Mouse (Mus musculus) limb, embryonic 12.5 days (tissue): ENCODE measurements around the gene Zfp791. TPM values are rescaled to one million over a fixed set of nuclear protein-coding genes. Genes with fewer than 3 reads are reported as not detected.
"Not testable (repeated sequence)": the region's sequence is repeated elsewhere in the genome, so short reads cannot be mapped to it uniquely, and the experiment has no call there.

Experiments
- ATAC-seq: fragments of 200-750 bp; cut with Nextera tagmentation; 2 replicates; pipeline ENCODE4 v1.8.0; 2017; ENCODE audit warnings: low read depth, moderate TSS enrichment; ENCODE audit not compliant: insufficient number of reproducible peaks, insufficient read depth, low FRiP score, low TSS enrichment
- H3K27ac ChIP-seq: fragments of 300-500 bp; sonication (generic); 2 replicates; pipeline ENCODE4 v1.5.1; 2016; ENCODE audit warnings: mild to moderate bottlenecking, moderate library complexity
- H3K27me3 ChIP-seq: fragments of 300-500 bp; sonication (generic); 2 replicates; pipeline ENCODE4 v1.6.1; 2016; ENCODE audit warnings: mild to moderate bottlenecking, moderate library complexity
- H3K36me3 ChIP-seq: fragments of 300-500 bp; sonication (generic); 2 replicates; pipeline ENCODE4 v1.6.1; 2016; ENCODE audit warnings: mild to moderate bottlenecking, moderate library complexity
- H3K4me1 ChIP-seq: fragments of 300-500 bp; sonication (generic); replicated peaks from 2 replicates; pipeline ENCODE4 v1.6.1; 2016
- H3K4me2 ChIP-seq: fragments of 300-500 bp; sonication (generic); 2 replicates; pipeline ENCODE4 v1.6.1; 2016; ENCODE audit warnings: mild to moderate bottlenecking, moderate library complexity
- H3K4me3 ChIP-seq: fragments of 300-500 bp; sonication (generic); replicated peaks from 2 replicates; pipeline ENCODE4 v1.5.1; 2016; ENCODE audit warnings: mild to moderate bottlenecking
- H3K9ac ChIP-seq: fragments of 300-500 bp; sonication (generic); replicated peaks from 2 replicates; pipeline ENCODE4 v1.6.1; 2016; ENCODE audit warnings: mild to moderate bottlenecking, moderate library complexity
- H3K9me3 ChIP-seq: fragments of 300-500 bp; sonication (generic); 2 replicates; pipeline ENCODE4 v1.6.1; 2016; ENCODE audit warnings: mild to moderate bottlenecking, moderate library complexity
- WGBS: fragments of 180-500 bp; shearing (Covaris S2); methylation state at CpG from one replicate; pipeline ENCODE4 v1.1.7; 2016; 5-methylcytosine and 5-hydroxymethylcytosine counted together
- polyA plus RNA-seq: library from polyadenylated mRNA; unstranded; fragments of >200 nt; fragmentation: Nextera tagmentation; extraction: Ambion mirVana; gene quantifications from 2 replicates; pipeline ENCODE4 v1.2.1, GENCODE M21; 2016

Gene Zfp791
- polyA plus RNA-seq, 1 experiment from 2014 or later = 3.0 TPM

- H3K27ac ChIP-seq = 0 out of 2 replicates have a peak within 1 kb of the TSS, but pooled peaks have one; percentile 35
- H3K4me1 ChIP-seq = peaks cover 28% of the 10 kb centered on the region
- peak within 1 kb of the TSS; percentile 66 for H3K4me3 ChIP-seq
- peak; percentile 57; the same call in 1 of the 2 replicates for ATAC-seq
- WGBS = 2% methylated on average over 30 of the region's 30 CpGs
- no peaks in the 10 kb centered on the region for H3K27me3 ChIP-seq
- peak within 1 kb of the TSS; percentile 85 for H3K4me2 ChIP-seq
- H3K36me3 ChIP-seq = peaks cover 37% of the 10 kb centered on the region
- H3K9me3 ChIP-seq = no peaks in the 10 kb centered on the region
- peak within 1 kb of the TSS; percentile 70 for H3K9ac ChIP-seq
Observed at GRCm38 (mm10) chr8:85083108-85083813, 39.6 kb downstream of the Zfp791 start, which contains the start of gene Man2b1. Man2b1 (plus strand) TSS chr8:85083270.

GRCm38 (mm10) chr8:85082169-85082568 is 40.7 kb downstream of the Zfp791 start:
- not testable (repeated sequence) for H3K4me3 ChIP-seq, ATAC-seq, H3K27ac ChIP-seq, H3K9me3 ChIP-seq, H3K4me2 ChIP-seq, H3K9ac ChIP-seq, H3K27me3 ChIP-seq
- Histone ChIP-seq H3K4me1 (peaks cover 28% of the 10 kb centered on the region), H3K36me3 (peaks cover 34% of the 10 kb centered on the region)
- WGBS = 95% methylated on average over 4 of the region's 4 CpGs

DNA sequence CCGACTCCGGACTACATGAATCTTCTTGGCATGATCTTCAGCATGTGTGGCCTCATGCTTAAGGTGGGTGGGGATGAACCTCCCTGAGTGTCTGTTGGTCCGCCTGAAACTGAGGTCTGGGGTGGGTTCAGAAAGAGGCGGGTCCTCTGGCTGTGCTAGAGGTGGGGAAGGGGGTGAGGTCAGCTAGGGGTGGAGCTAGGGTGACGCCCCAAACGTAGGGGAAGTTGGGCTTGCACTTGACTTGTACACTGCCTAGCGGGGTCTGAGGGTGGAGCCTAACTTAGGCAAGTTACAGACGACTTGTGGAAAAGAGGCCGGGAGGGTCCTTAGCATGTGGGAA is 41.7 kb downstream of the Zfp791 start, which contains the start of gene Wdr83:
Gene Wdr83, minus strand, starts transcription at position 91 of the 340 bp plus-strand sequence.
- H3K9ac ChIP-seq = peak within 1 kb of the TSS; percentile 89
- H3K27ac ChIP-seq = peak within 1 kb of the TSS; percentile 56
- peak; percentile 76 for ATAC-seq
- peak within 1 kb of the TSS; percentile 89 for H3K4me2 ChIP-seq
- H3K36me3 ChIP-seq = peaks cover 34% of the 10 kb centered on the region
- no peaks in the 10 kb centered on the region for H3K9me3 ChIP-seq
- H3K4me3 ChIP-seq = peak within 1 kb of the TSS; percentile 91
- WGBS = under 1% methylated on average over 9 of the region's 9 CpGs
- peaks cover 28% of the 10 kb centered on the region for H3K4me1 ChIP-seq
- no peaks in the 10 kb centered on the region for H3K27me3 ChIP-seq

DNA sequence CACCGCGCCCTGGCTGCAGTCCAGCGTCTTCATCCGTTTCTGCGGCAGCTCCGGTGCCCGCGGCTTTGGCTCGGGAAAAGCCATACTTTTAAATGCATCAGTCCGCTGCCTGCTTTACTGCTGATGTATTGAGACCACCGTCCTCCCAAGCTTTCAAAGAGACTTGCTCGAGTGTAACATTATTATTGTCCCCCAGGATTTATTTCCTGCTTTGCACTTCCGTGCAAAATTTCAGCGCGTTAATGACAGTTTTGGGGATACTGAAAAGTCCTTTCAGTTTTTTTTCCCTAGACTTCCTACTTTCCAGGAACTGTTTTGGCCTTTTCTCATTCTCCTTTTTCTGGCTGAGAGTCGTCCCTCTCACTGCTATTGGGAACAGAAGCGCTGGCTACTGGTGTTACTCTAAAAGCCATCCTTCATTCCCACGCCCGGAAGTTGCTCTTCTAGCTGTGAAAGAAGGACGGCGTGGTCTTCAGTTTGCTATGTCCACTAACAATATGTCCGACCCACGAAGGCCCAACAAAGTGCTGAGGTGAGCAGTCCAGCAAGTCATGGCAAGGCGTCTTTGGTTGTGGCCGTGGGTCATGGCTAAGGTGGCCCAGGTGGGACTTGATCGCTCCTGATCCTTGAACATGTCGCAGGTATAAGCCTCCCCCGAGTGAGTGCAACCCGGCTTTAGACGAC is 42.2 kb downstream of the Zfp791 start, which contains the start of gene Wdr83os:
Gene Wdr83os, plus strand, starts transcription at position 209 of the 684 bp plus-strand sequence.
- Histone ChIP-seq H3K4me2 (peak within 1 kb of the TSS; percentile 89), H3K36me3 (peaks cover 38% of the 10 kb centered on the region), H3K4me1 (peaks cover 28% of the 10 kb centered on the region), H3K9ac (peak within 1 kb of the TSS; percentile 89), H3K27me3 (no peaks in the 10 kb centered on the region), H3K4me3 (peak within 1 kb of the TSS; percentile 91), H3K27ac (peak within 1 kb of the TSS; percentile 56), H3K9me3 (no peaks in the 10 kb centered on the region)
- no peak for ATAC-seq
- under 1% methylated on average over 30 of the region's 30 CpGs for WGBS

- H3K9ac ChIP-seq = peak overlapping the region; percentile 89
- ATAC-seq = no peak
- H3K36me3 ChIP-seq = peaks cover 38% of the 10 kb centered on the region
- no peaks in the 10 kb centered on the region for H3K9me3 ChIP-seq
- under 1% methylated on average over 25 of the region's 25 CpGs for WGBS
- peak overlapping the region; percentile 89 for H3K4me2 ChIP-seq
- no peaks in the 10 kb centered on the region for H3K27me3 ChIP-seq
- H3K27ac ChIP-seq = peak overlapping the region; percentile 56; the same call in 1 of the 2 replicates
- H3K4me3 ChIP-seq = peak overlapping the region; percentile 91
- H3K4me1 ChIP-seq = peaks cover 28% of the 10 kb centered on the region
Observed at GRCm38 (mm10) chr8:85080214-85080531, 42.7 kb downstream of the Zfp791 start.

GRCm38 (mm10) chr8:85076993-85077392 is 45.9 kb downstream of the Zfp791 start:
- Histone ChIP-seq H3K36me3 (peaks cover 56% of the 10 kb centered on the region), H3K9ac (no peak overlapping the region), H3K4me2 (no peak overlapping the region), H3K4me1 (peaks cover 25% of the 10 kb centered on the region), H3K27me3 (no peaks in the 10 kb centered on the region), H3K27ac (no peak overlapping the region), H3K4me3 (no peak overlapping the region), H3K9me3 (no peaks in the 10 kb centered on the region)
- 0% methylated on average over 2 of the region's 2 CpGs for WGBS
- ATAC-seq = no peak

DNA sequence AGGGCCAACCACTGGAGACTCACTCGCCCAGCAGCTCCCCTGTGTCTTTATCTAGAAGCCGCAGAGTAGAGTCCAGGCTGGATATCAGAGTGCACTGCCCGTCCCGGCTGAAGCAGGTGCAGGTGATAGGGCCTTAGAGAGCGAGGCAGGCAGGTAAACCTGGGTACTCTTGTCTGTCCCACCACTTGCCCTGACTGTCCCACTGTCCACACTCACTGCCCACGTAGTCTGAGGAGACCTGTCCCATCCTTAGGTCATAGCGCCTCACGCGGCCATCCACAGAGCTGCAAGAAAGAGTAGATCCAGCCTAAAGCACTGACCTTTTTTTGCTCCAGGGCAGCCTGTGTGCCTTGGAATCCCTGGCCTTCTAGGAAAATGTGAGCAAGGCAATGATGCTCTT is 46.9 kb downstream of the Zfp791 start:
- ATAC-seq = no peak

DNA sequence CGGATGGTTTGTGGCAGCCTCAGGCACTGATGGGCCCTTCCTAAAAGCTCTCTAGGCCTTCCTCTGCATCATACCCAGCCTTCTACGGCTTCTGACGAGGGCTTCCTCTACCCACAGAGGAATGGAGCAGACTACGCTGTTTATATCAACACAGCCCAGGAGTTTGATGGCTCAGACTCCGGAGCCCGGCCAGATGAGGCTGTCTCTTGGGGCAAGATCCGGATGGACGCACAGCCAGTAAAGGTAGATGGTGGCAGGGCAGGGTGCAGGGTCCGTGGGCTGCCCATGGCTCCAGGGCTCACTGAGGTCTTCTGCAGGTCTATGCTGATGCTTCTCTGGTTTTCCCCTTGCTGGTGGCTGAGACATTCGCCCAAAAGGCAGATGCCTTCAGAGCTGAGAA is 48.3 kb downstream of the Zfp791 start:
- Histone ChIP-seq H3K4me1 (peaks cover 18% of the 10 kb centered on the region), H3K9me3 (no peaks in the 10 kb centered on the region), H3K9ac (no peak overlapping the region), H3K36me3 (peaks cover 56% of the 10 kb centered on the region), H3K27ac (no peak overlapping the region), H3K27me3 (no peaks in the 10 kb centered on the region), H3K4me3 (no peak overlapping the region), H3K4me2 (no peak overlapping the region)
- 97% methylated on average over 10 of the region's 10 CpGs for WGBS
- ATAC-seq = no peak

More for the DNA sequence above, 46.9 kb downstream of the Zfp791 start:
- Histone ChIP-seq H3K4me2 (no peak overlapping the region), H3K9ac (no peak overlapping the region), H3K27me3 (no peaks in the 10 kb centered on the region), H3K27ac (no peak overlapping the region), H3K36me3 (peaks cover 56% of the 10 kb centered on the region), H3K9me3 (no peaks in the 10 kb centered on the region), H3K4me1 (peaks cover 21% of the 10 kb centered on the region), H3K4me3 (no peak overlapping the region)
- 84% methylated on average over 9 of the region's 9 CpGs for WGBS

DNA sequence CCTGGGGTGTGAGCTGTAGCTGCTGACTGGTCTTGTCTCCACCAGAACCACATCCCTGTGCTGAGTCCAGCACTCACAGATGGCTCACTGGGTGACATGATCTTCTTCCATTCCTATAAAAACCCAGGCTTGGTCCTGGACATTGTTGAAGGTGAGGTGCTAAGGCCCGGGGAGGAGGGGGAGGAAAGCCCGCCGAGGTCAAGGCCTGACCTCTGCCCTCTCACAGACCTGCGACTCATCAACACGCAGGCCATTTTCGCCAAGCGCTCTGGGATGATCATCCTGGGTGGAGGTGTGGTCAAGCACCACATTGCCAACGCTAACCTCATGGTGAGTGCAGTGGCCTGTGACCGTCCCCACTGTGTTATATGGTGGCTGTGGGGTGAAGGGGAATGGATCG is 48.7 kb downstream of the Zfp791 start:
- Histone ChIP-seq H3K9ac (no peak overlapping the region), H3K4me2 (no peak overlapping the region), H3K4me1 (peaks cover 14% of the 10 kb centered on the region; the same call in 1 of the 2 replicates), H3K36me3 (peaks cover 56% of the 10 kb centered on the region), H3K27me3 (no peaks in the 10 kb centered on the region), H3K27ac (no peak overlapping the region), H3K9me3 (no peaks in the 10 kb centered on the region), H3K4me3 (no peak overlapping the region)
- WGBS = 78% methylated on average over 10 of the region's 10 CpGs
- no peak; the same call in 1 of the 2 replicates for ATAC-seq

DNA sequence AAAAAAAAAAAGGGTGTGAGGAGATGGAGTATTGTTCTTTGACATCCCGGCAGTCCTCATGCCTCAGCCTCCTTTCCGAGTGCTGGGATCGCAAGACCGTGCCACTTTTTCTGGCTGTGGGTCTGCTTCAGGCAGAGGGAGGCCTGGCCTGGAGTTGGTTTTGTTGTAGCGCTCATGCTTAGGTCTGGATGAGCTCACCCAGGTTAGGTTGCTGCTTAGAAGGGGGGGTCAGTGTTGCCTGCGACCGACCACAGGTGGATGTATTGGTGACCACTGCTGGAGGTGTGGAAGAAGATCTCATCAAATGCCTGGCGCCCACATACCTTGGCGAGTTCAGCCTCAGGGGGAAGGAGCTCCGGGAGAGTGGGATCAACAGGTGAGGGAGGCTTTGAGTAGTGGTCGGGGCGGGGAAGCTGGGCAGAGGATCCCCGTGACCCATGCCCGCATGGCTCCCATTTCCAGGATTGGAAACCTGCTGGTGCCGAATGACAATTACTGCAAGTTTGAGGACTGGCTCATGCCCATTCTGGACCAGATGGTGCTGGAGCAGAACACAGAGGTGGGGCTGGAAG is 49.8 kb downstream of the Zfp791 start:
- 90% methylated on average over 15 of the region's 15 CpGs for WGBS
- Histone ChIP-seq H3K27me3 (no peaks in the 10 kb centered on the region), H3K36me3 (peaks cover 46% of the 10 kb centered on the region), H3K9me3 (no peaks in the 10 kb centered on the region), H3K4me1 (peaks cover 14% of the 10 kb centered on the region; the same call in 1 of the 2 replicates), H3K4me2 (peak overlapping the region; percentile 66), H3K4me3 (no peak overlapping the region), H3K9ac (no peak overlapping the region), H3K27ac (no peak overlapping the region)
- no peak for ATAC-seq

DNA sequence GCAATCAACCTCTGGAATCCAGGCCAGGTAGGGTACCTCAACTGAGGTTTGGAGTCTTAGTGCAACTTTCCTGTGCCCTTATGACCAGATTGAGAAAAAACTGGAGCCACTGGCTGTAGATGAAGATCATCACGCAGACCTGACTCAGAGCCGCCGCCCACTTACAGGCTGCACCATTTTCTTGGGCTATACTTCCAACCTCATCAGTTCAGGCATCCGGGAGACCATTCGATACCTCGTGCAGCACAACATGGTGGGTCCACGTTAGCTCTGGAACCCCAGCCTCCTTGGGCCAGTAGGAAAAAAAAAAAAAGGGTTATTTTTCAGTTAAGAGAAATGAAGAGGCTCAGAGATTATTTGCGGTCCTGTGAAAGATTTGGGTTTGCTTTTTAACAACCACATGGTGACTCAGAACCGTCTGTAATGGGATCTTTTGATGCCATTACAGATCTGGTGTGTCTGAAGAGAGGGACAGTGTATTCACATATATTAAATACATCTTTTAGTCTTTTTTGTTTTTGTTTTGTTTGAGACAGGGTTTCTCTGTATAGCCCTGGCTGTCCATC is 50.4 kb downstream of the Zfp791 start:
- Histone ChIP-seq H3K27ac (peak overlapping the region; percentile 96), H3K4me3 (peak overlapping the region; percentile 95), H3K9ac (peak overlapping the region; percentile 85), H3K4me2 (peak overlapping the region; percentile 66), H3K36me3 (peaks cover 47% of the 10 kb centered on the region), H3K9me3 (no peaks in the 10 kb centered on the region), H3K4me1 (peaks cover 14% of the 10 kb centered on the region; the same call in 1 of the 2 replicates), H3K27me3 (no peaks in the 10 kb centered on the region)
- no peak for ATAC-seq
- 38% methylated on average over 9 of the region's 9 CpGs for WGBS
